Mouse (Mus musculus): ENCODE results near the gene Otop2.

The Otop2 gene

GRCm38 (mm10) chr11:115276780-115277603, 30.0 kb upstream of the Otop2 start, which contains the start of gene Fdxr:
Fdxr (minus strand) TSS chr11:115277050.
- DNase-seq: peak; percentile 98

DNA sequence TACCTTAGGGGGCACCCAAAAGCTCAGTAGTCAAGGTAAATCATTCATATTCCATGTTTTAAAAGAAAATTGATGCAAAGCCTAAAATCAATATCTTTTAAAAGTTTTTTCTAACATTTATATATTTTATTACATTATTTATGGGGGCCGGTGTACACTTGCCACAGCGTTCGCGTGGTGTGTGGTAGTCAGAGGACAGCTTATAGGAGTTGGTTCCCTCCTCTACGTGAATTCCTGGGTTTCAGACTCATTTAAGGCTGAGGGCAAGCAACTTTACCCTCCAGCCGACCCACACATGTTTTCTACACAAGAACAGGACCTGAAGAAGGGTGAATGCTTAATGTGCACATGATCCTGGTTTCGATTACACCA, 29.4 kb upstream of the Otop2 start:
- no peak for DNase-seq

DNA sequence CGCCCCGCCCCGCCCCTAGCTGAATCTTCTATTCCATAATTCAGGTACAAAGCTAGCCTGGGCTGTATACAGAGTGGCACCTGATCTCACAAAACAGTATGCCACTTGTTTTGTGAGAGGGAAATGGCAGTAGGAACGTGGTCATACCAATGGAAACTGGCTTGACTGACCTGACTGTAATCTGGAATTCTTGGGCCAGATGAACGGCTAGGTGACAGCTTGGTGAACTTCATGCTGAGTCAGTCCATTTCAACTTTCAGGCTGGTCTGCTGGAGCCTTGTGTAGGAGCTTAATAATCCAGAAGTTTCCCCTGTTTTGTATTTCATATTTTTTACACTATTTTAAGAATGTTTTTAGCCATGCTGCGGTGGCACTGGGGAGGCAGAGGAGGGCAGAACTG, 28.8 kb upstream of the Otop2 start:
- no peak for DNase-seq

GRCm38 (mm10) chr11:115279726-115280125, 27.2 kb upstream of the Otop2 start:
- DNase-seq: no peak

- DNase-seq: no peak
Measured at GRCm38 (mm10) chr11:115282295-115282694, 24.7 kb upstream of the Otop2 start.

- no peak for DNase-seq
Measured at GRCm38 (mm10) chr11:115282723-115283485, 24.1 kb upstream of the Otop2 start.

- DNase-seq: peak; percentile 50
Measured at GRCm38 (mm10) chr11:115283486-115283765, 23.5 kb upstream of the Otop2 start.

GRCm38 (mm10) chr11:115283891-115284620, 22.9 kb upstream of the Otop2 start:
- peak; percentile 45 for DNase-seq

- peak; percentile 8 for DNase-seq
Measured at GRCm38 (mm10) chr11:115285282-115285681, 21.7 kb upstream of the Otop2 start.

- DNase-seq: peak; percentile 44
Measured at GRCm38 (mm10) chr11:115286201-115286993, 20.6 kb upstream of the Otop2 start.

- DNase-seq: peak; percentile 58
Measured at GRCm38 (mm10) chr11:115287386-115287785, 19.6 kb upstream of the Otop2 start.

GRCm38 (mm10) chr11:115288305-115288704, 18.7 kb upstream of the Otop2 start:
- DNase-seq: no peak

GRCm38 (mm10) chr11:115289885-115290284, 17.1 kb upstream of the Otop2 start:
- peak; percentile 39 for DNase-seq

DNA sequence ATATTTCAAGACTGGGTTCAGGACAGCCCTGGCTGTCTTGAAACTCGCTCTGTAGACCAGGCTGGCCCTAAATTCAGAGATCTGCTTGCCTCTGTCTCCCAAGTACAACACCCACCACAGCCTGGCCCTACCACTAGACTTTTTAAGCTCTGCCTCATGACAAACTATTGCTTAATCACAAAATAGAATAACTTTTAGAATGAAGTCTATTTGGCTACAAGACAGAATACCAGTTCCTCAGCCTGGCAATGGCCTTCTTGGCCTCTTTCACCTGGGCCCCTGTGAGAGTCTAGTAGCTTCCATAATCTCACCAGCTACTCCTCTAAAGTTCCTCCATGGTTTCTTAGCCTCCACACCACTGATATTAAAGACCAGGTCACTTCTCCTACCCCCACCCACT, 16.6 kb upstream of the Otop2 start:
- DNase-seq: no peak

GRCm38 (mm10) chr11:115290919-115291318, 16.0 kb upstream of the Otop2 start:
- no peak for DNase-seq

DNA sequence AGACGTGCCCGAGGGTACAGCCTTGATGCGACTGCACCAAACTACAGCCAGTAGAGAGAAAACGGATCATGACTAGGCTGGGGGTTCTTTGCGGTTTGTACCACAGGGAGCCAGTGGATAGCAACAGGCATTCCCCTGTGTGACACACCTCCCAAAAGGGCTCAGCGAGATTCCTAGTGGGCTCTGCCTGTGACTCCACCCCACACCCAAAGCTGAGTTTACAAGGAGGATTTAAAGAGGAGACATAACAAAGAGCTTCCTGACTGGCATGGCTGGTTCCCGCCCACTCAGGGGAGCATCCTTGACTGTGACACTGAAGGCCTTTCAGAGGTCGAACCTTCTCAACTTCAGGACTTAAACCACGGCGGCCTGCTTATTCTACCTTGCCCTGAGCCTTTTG, 15.5 kb upstream of the Otop2 start:
- peak; percentile 25 for DNase-seq

- DNase-seq: no peak
Measured at GRCm38 (mm10) chr11:115292631-115293375, 14.2 kb upstream of the Otop2 start.

DNA sequence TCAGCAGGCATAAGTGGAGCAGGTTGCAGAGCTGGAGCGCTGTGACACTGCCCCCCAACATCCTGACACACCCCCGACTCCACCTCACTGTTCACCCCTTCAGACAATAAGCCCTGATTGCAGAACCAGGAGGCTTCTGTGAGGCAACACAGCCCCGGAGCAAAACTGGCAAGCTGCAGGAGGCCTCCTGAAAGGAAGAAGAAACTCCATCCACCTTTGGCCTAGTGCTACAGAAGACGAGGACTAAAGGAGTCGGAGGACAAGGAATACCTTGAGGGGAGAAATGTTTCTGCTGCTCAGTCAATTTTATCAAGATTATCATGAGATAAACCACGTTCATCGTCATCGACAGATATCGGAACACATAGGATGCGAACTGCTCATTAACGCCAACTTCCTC, 11.0 kb upstream of the Otop2 start:
- DNase-seq: peak; percentile 39

DNA sequence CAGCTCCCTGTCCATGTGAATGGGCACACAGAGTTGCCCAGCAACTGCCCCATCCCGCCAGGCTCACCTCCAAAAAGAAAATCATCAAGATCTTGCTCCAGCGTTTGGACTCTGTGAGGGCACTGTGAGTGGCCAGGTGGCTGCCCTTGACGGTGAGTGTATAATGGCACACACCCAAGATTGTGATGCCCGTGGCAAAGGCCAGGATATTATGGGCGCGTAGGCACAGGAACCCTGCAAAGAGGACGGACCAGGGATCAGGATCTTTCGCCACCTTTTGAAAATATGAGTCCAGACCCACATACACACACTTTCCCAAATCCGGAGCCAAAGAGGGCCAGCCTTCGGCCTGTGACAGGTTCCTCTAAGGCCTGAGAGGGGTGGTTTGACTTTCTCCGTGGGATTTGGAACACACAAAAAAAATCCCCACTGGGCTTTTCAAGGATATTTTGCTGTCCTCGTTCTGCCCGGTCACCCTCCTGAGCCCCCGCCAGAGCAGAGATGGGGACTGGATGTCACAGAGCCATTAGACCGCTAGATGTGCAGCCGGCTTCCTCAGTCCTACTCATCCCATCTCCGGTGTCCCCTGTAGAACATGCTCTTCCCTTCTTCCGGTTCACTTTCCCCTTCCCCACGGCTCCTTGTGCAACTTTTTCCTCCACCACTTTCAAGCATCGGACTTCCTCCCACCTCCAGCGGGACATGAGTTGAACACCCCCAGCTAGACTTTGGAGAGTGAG, 10.3 kb upstream of the Otop2 start:
- peak; percentile 85 for DNase-seq

- peak; percentile 94 for DNase-seq
Measured at GRCm38 (mm10) chr11:115297214-115297826, 9.6 kb upstream of the Otop2 start, which contains the start of gene Fads6. Fads6 (minus strand) TSS chr11:115297663.

DNA sequence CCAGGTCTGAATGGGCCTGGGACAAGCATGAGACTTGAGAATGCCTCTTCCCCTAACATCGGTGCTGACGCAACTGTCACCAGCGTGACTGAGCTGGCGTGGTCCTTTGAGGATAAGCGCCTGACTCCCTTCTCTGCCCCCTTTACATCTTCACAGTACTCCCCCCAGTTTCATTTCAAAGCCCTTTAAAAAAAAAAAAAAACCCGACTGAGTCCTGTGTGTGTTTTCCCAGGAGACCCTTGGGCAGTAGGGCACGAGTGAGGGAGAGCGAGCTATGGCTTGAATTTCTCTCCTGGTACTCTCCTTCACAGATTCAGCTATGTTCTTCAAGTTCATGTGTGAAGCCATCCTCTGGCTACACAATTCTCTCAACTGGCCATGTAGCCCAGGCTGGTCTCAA, 8.8 kb upstream of the Otop2 start:
- peak; percentile 22 for DNase-seq
